Mouse (Mus musculus) bone marrow macrophage, adult 2 months (primary cell): ENCODE results near the gene Spata2.

Source experiments
- CTCF ChIP-seq: IDR thresholded peaks from 2 replicates; pipeline ENCODE4 v1.5.1; 2012; ENCODE audit warnings: low read depth, mild to moderate bottlenecking, low read length, moderate library complexity
- POLR2A ChIP-seq: IDR thresholded peaks from 2 replicates; pipeline ENCODE4 v1.6.1; 2012; ENCODE audit warnings: mild to moderate bottlenecking, low read depth, low read length, borderline replicate concordance

DNA sequence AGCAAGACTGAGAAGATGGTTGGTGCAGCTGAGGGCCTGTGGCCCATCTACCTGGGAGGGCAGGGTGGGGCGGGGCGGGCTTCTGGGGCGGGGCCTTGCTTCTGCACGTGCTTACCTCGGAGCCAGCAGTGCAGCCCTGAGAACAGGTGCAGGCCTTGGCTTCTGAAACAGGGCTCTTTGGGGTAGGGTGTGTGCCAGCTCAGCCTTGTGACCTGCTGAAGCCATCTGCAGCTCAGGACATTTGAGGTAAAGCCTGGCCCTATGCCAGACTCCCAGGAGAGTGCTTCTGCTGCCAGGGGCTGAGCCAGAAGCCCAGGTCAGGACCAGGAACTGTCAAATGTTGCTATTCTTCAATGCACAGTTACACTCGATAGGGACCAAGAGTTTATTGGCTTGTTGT lies 21.1 kb downstream of the Spata2 start:
- no peak for TF ChIP-seq CTCF
- no peak for TF ChIP-seq POLR2A
